Mouse (Mus musculus) adipocyte (in vitro differentiated cells): ENCODE measurements around the gene Glyctk.

Source experiments
- DNase-seq: peaks from one replicate; pipeline ENCODE4 v3.0.0-alpha.2; 2016; ENCODE audit warnings: low spot score

Glyctk gene

GRCm38 (mm10) chr9:106147851-106148431 lies 10.0 kb downstream of the Glyctk start:
- DNase-seq, result no peak

GRCm38 (mm10) chr9:106147281-106147680 lies 10.7 kb downstream of the Glyctk start:
- no peak for DNase-seq

- no peak for DNase-seq
Observed at GRCm38 (mm10) chr9:106145582-106145981, 12.4 kb downstream of the Glyctk start.

- no peak for DNase-seq
Observed at GRCm38 (mm10) chr9:106144176-106144575, 13.8 kb downstream of the Glyctk start.

- no peak for DNase-seq
Observed at GRCm38 (mm10) chr9:106141955-106142354, 16.0 kb downstream of the Glyctk start.

GRCm38 (mm10) chr9:106139763-106140162 lies 18.2 kb downstream of the Glyctk start:
- no peak for DNase-seq

- no peak for DNase-seq
Observed at GRCm38 (mm10) chr9:106137671-106138216, 20.2 kb downstream of the Glyctk start.

GRCm38 (mm10) chr9:106130250-106130649 lies 27.7 kb downstream of the Glyctk start:
- DNase-seq, result no peak

- DNase-seq, result no peak
Observed at GRCm38 (mm10) chr9:106129072-106129471, 28.9 kb downstream of the Glyctk start.

- no peak for DNase-seq
Observed at GRCm38 (mm10) chr9:106126786-106127251, 31.1 kb downstream of the Glyctk start.

GRCm38 (mm10) chr9:106123599-106123998 lies 34.3 kb downstream of the Glyctk start:
- no peak for DNase-seq

- DNase-seq, result no peak
Observed at GRCm38 (mm10) chr9:106119075-106119474, 38.9 kb downstream of the Glyctk start.

GRCm38 (mm10) chr9:106115801-106116424 lies 42.0 kb downstream of the Glyctk start:
- DNase-seq, result no peak

GRCm38 (mm10) chr9:106112770-106113423 lies 45.0 kb downstream of the Glyctk start:
- peak; percentile 70 for DNase-seq

GRCm38 (mm10) chr9:106106241-106106640 lies 51.7 kb downstream of the Glyctk start:
- DNase-seq, result no peak

GRCm38 (mm10) chr9:106104401-106104800 lies 53.5 kb downstream of the Glyctk start:
- no peak for DNase-seq
